Mouse (Mus musculus) megakaryocyte, embryonic 14.5 days (primary cell): ENCODE measurements around the gene Sort1. TPM values are rescaled to one million over a fixed set of nuclear protein-coding genes. Genes with fewer than 3 reads are reported as not detected.

ENCODE experiments used
- H3K27me3 ChIP-seq: replicated peaks from 2 replicates; pipeline ENCODE3; 2012; ENCODE audit warnings: inconsistent platforms
- H3K36me3 ChIP-seq: replicated peaks from 2 replicates; pipeline ENCODE3; 2012; ENCODE audit warnings: low read length, inconsistent platforms, mixed read lengths
- H3K4me1 ChIP-seq: 2 replicates; pipeline ENCODE4 v1.6.1; 2012; ENCODE audit warnings: inconsistent platforms
- H3K4me3 ChIP-seq: replicated peaks from 2 replicates; pipeline ENCODE3; 2012; ENCODE audit warnings: moderate library complexity, mild to moderate bottlenecking, inconsistent platforms
- H3K9me3 ChIP-seq: 2 replicates; pipeline ENCODE4 v1.6.1; 2012; ENCODE audit warnings: inconsistent platforms
- FLI1 ChIP-seq: IDR thresholded peaks from 2 replicates; pipeline ENCODE4 v1.6.1; 2012; ENCODE audit warnings: low read length, inconsistent platforms, mixed read lengths
- GATA1 ChIP-seq: IDR thresholded peaks from 3 replicates; pipeline ENCODE4 v1.6.1; 2012; ENCODE audit warnings: mixed read lengths, low read length, inconsistent platforms, borderline replicate concordance
- polyA plus RNA-seq: library from polyadenylated mRNA; stranded (reverse); fragments of >175 nt; gene quantifications from 2 replicates; pipeline ENCODE4 v1.2.3, GENCODE M21; 2012; ENCODE audit warnings: low replicate concordance; ENCODE audit not compliant: insufficient read depth

Sort1 gene
- polyA plus RNA-seq, 1 experiment = 11.0 TPM

- no peak for TF ChIP-seq FLI1
- no peak for TF ChIP-seq GATA1
- Histone ChIP-seq H3K27me3 (peaks cover 65% of the 10 kb centered on the region), H3K4me3 (no peak overlapping the region), H3K4me1 (peaks cover 48% of the 10 kb centered on the region), H3K36me3 (no peaks in the 10 kb centered on the region), H3K9me3 (peaks cover 22% of the 10 kb centered on the region; the same call in 1 of the 2 replicates)
Observed at GRCm38 (mm10) chr3:108400442-108400841, 116.6 kb downstream of the Sort1 start.

GRCm38 (mm10) chr3:108401692-108402527, 118.0 kb downstream of the Sort1 start:
- TF ChIP-seq FLI1 (no peak), GATA1 (no peak)
- Histone ChIP-seq H3K27me3 (peaks cover 71% of the 10 kb centered on the region), H3K4me1 (peaks cover 33% of the 10 kb centered on the region), H3K4me3 (peak overlapping the region; percentile 87), H3K36me3 (no peaks in the 10 kb centered on the region), H3K9me3 (peaks cover 10% of the 10 kb centered on the region; the same call in 1 of the 2 replicates)

GRCm38 (mm10) chr3:108402528-108402920, 118.6 kb downstream of the Sort1 start:
- peaks cover 5% of the 10 kb centered on the region; the same call in 1 of the 2 replicates for H3K9me3 ChIP-seq
- no peak overlapping the region for H3K4me3 ChIP-seq
- H3K27me3 ChIP-seq = peaks cover 75% of the 10 kb centered on the region
- peaks cover 27% of the 10 kb centered on the region for H3K4me1 ChIP-seq
- TF ChIP-seq GATA1 (no peak), FLI1 (no peak)
- H3K36me3 ChIP-seq = no peaks in the 10 kb centered on the region

GRCm38 (mm10) chr3:108405536-108406305, 121.8 kb downstream of the Sort1 start:
- Histone ChIP-seq H3K36me3 (no peaks in the 10 kb centered on the region), H3K9me3 (no peaks in the 10 kb centered on the region), H3K4me1 (peaks cover 21% of the 10 kb centered on the region), H3K27me3 (peaks cover 80% of the 10 kb centered on the region), H3K4me3 (no peak overlapping the region)
- TF ChIP-seq GATA1 (no peak), FLI1 (no peak)

- Histone ChIP-seq H3K36me3 (no peaks in the 10 kb centered on the region), H3K9me3 (no peaks in the 10 kb centered on the region), H3K27me3 (peaks cover 81% of the 10 kb centered on the region), H3K4me1 (peaks cover 17% of the 10 kb centered on the region), H3K4me3 (no peak overlapping the region)
- TF ChIP-seq FLI1 (no peak), GATA1 (no peak)
Observed at GRCm38 (mm10) chr3:108406306-108406885, 122.5 kb downstream of the Sort1 start.

- H3K27me3 ChIP-seq = peaks cover 81% of the 10 kb centered on the region
- H3K4me1 ChIP-seq = peaks cover 6% of the 10 kb centered on the region; the same call in 1 of the 2 replicates
- no peak overlapping the region for H3K4me3 ChIP-seq
- H3K36me3 ChIP-seq = peaks cover 9% of the 10 kb centered on the region
- H3K9me3 ChIP-seq = peaks cover 18% of the 10 kb centered on the region
- TF ChIP-seq FLI1 = no peak
- no peak for TF ChIP-seq GATA1
Observed at GRCm38 (mm10) chr3:108408517-108409008, 124.7 kb downstream of the Sort1 start.

- TF ChIP-seq GATA1 (no peak), FLI1 (no peak)
- peaks cover 85% of the 10 kb centered on the region for H3K27me3 ChIP-seq
- H3K4me3 ChIP-seq = no peak overlapping the region
- H3K4me1 ChIP-seq = peaks cover 8% of the 10 kb centered on the region; the same call in 1 of the 2 replicates
- H3K9me3 ChIP-seq = peaks cover 31% of the 10 kb centered on the region
- H3K36me3 ChIP-seq = peaks cover 17% of the 10 kb centered on the region
Observed at GRCm38 (mm10) chr3:108409656-108410358, 125.9 kb downstream of the Sort1 start.

- H3K27me3 ChIP-seq = peaks cover 88% of the 10 kb centered on the region
- H3K36me3 ChIP-seq = peaks cover 17% of the 10 kb centered on the region
- no peak overlapping the region for H3K4me3 ChIP-seq
- H3K4me1 ChIP-seq = peaks cover 13% of the 10 kb centered on the region
- peaks cover 36% of the 10 kb centered on the region for H3K9me3 ChIP-seq
- TF ChIP-seq FLI1 (no peak), GATA1 (no peak)
Observed at GRCm38 (mm10) chr3:108410359-108410714, 126.5 kb downstream of the Sort1 start.

Other genes starting within 250 kb of the Sort1 start
- 1.4 TPM in 1 of 2 replicates, not detected in the other for gene Gstm4, start 239.2 kb upstream of the Sort1 start, polyA plus RNA-seq
- gene Ampd2, start 197.4 kb upstream of the Sort1 start, polyA plus RNA-seq = 101 and 286 TPM in 2 replicates
- not detected in 2 replicates for gene Gnat2, start 191.3 kb upstream of the Sort1 start, polyA plus RNA-seq
- gene Gnai3, start 137.9 kb upstream of the Sort1 start, polyA plus RNA-seq = 4.0 TPM in 1 of 2 replicates, not detected in the other
- gene Gpr61, start 129.2 kb upstream of the Sort1 start, polyA plus RNA-seq = not detected in 2 replicates
- not detected in 2 replicates for gene Amigo1, start 97.7 kb upstream of the Sort1 start, polyA plus RNA-seq
- gene Cyb561d1, start 82.9 kb upstream of the Sort1 start, polyA plus RNA-seq = 3.3 and 3.9 TPM in 2 replicates
- gene Atxn7l2, start 73.1 kb upstream of the Sort1 start, polyA plus RNA-seq = 7.8 and 14.9 TPM in 2 replicates
- not detected in 2 replicates for gene Sypl2, start 57.4 kb upstream of the Sort1 start, polyA plus RNA-seq
- gene Psma5, start 27.2 kb upstream of the Sort1 start, polyA plus RNA-seq = 6.0 TPM in 1 of 2 replicates, not detected in the other
- not detected in 2 replicates for gene Mybphl, start 80.8 kb downstream of the Sort1 start, polyA plus RNA-seq
- 54.5 and 57.7 TPM in 2 replicates for gene Psrc1, start 99.8 kb downstream of the Sort1 start, polyA plus RNA-seq
- 7.8 TPM in 2 replicates for gene Celsr2, start 131.5 kb downstream of the Sort1 start, polyA plus RNA-seq
- gene Sars, start 161.1 kb downstream of the Sort1 start, polyA plus RNA-seq = 65.4 and 129 TPM in 2 replicates